Mouse (Mus musculus): ENCODE results near the gene Scube2. TPM values are rescaled to one million over a fixed set of nuclear protein-coding genes. Genes with fewer than 3 reads are reported as not detected.

The Scube2 gene
- 1 to 10 TPM; 1.4 to 3.5 TPM for total RNA-seq (2021)
- long read RNA-seq, experiment 1, partial matches to known transcripts, result 0 of 7 reads
- long read RNA-seq, experiment 1, other reads (novel, unspliced or antisense), result 4 of 7 reads
- long read RNA-seq, experiment 2, partial matches to known transcripts, result 0 of 3 reads
- long read RNA-seq, experiment 2, other reads (novel, unspliced or antisense), result 3 of 3 reads

- DNase-seq, result peak; percentile 59
- no peak for TF ChIP-seq CTCF (IDR thresholded peaks at IDR 0.05)
- intact Hi-C loops (cut with DNase I), result no loop called here
- peak within 1 kb of the TSS; percentile 77 for H3K4me3 ChIP-seq
- peak within 1 kb of the TSS; percentile 40; the same call in 1 of the 2 replicates for H3K27ac ChIP-seq
These were observed at the start of gene Scube2 for GRCm38 (mm10) chr7:109865370-109866229. Gene Scube2, minus strand, starts transcription at chr7:109865679.

DNA sequence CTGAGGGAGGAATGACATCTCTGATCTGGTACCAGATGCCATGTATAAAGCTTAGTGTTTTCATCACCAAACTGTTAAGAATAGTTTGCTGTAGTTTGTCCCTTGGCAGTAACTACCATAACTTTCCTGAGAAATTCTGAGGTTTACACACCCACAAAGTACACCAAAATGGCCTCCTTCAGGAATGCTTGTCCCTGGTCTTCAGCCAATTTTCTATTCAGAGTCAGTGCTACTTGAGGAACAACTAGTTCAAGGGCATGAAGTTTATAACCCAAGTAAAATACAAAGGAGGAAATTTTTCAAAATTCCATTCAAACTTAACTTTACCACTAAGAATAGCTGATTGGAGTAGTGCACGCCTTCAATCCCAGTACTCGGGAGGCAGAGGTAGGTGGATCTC, 40.7 kb upstream of the Scube2 start:
- TF ChIP-seq CTCF (IDR thresholded peaks at IDR 0.05), result no peak
- Histone ChIP-seq H3K4me3 (no peak overlapping the region), H3K27ac (no peak overlapping the region)
- intact Hi-C loops (cut with DNase I), result no loop called here
- DNase-seq, result no peak

DNA sequence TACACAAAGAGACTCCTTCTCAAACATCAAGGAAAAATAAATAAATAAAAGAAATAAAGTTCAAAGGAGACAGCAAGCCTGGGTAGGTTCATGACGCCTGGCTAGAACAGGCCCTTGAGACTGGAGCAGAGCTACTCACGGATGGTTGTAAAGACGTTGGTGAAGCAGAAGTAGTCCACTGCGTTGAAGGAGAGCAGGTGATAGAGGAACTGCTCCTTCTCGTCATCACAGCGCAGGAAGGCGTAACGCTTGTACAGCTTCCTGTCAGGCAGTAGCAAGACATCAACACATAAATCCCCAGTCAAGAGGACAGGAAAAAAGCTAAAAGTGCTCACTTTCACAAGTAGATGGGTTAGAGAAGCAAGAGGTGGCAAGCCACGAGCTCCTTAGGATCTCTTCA, 35.4 kb upstream of the Scube2 start:
- H3K27ac ChIP-seq, result no peak overlapping the region
- H3K4me3 ChIP-seq, result no peak overlapping the region
- no peak for DNase-seq
- no peak for TF ChIP-seq CTCF (IDR thresholded peaks at IDR 0.05)
- intact Hi-C loops (cut with DNase I), result no loop called here

- no peak for DNase-seq
- no peak for TF ChIP-seq CTCF (IDR thresholded peaks at IDR 0.05)
- H3K27ac ChIP-seq, result no peak overlapping the region
- intact Hi-C loops (cut with DNase I), result loop anchor here (10.0 kb wide), 1 partner anchor 374 kb away; no protein-coding TSS in a partner anchor
- H3K4me3 ChIP-seq, result no peak overlapping the region
These were observed 33.4 kb upstream of the Scube2 start for GRCm38 (mm10) chr7:109898911-109899310.

GRCm38 (mm10) chr7:109892530-109892929, 27.1 kb upstream of the Scube2 start:
- intact Hi-C loops (cut with DNase I), result loop anchor here (1.0 to 10.0 kb wide), 2 partner anchors 100 to 368 kb away; no protein-coding TSS in a partner anchor
- Histone ChIP-seq H3K4me3 (no peak overlapping the region), H3K27ac (no peak overlapping the region)
- TF ChIP-seq CTCF (IDR thresholded peaks at IDR 0.05), result peak; percentile 82
- peak; percentile 82 for DNase-seq

- no peak for DNase-seq
- no peak for TF ChIP-seq CTCF (IDR thresholded peaks at IDR 0.05)
- no peak overlapping the region for H3K27ac ChIP-seq
- H3K4me3 ChIP-seq, result no peak overlapping the region
- intact Hi-C loops (cut with DNase I), result loop anchor here (1.0 to 10.0 kb wide), 2 partner anchors 99 to 367 kb away; no protein-coding TSS in a partner anchor
These were observed 26.3 kb upstream of the Scube2 start for GRCm38 (mm10) chr7:109891786-109892185.

- no peak for DNase-seq
- no peak for TF ChIP-seq CTCF (IDR thresholded peaks at IDR 0.05)
- no peak overlapping the region for H3K27ac ChIP-seq
- H3K4me3 ChIP-seq, result no peak overlapping the region
- intact Hi-C loops (cut with DNase I), result loop anchor here (10.0 kb wide), 1 partner anchor 365 kb away; no protein-coding TSS in a partner anchor
These were observed 24.8 kb upstream of the Scube2 start for GRCm38 (mm10) chr7:109890256-109890655.

DNA sequence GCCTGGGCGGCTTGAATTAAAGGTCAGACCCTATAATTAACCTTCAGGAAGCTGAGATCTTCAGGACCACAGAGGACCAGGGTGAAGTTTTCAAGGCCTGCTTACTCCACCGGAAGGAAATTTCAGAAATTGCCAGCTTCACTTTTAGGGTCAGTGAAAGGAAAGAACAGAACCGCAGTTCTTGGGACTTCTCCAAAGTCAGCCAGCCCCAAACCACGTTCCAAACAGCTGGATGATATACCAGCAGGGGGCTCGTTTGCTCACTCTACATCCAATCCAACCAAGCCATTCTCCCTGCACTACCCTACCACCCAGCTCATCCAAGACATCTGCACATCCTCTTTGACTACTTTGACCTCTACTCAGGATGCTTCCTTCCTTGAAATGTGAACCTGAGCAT, 23.8 kb upstream of the Scube2 start:
- no peak overlapping the region for H3K4me3 ChIP-seq
- H3K27ac ChIP-seq, result peak overlapping the region; percentile 56; the same call in 1 of the 2 replicates
- TF ChIP-seq CTCF (IDR thresholded peaks at IDR 0.05), result no peak
- intact Hi-C loops (cut with DNase I), result no loop called here
- DNase-seq, result no peak

DNA sequence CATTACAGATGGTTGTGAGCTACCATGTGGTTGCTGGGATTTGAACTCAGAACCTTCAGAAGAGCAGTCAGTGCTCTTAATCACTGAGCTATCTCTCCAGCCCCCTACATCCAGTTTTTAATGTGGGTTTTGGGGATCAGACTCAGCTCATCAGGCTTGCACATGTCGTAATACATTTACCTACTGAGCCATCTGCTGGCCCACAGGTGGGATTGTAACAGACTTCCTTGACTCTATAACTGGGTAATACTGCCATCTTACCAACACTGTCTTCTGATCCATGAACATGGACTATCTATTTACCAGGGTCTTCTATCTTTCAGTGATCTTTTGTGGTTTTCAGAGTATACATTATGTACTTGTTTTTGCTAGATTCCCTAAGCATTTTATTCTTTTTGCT, 20.8 kb upstream of the Scube2 start:
- intact Hi-C loops (cut with DNase I), result no loop called here
- no peak for DNase-seq
- no peak overlapping the region for H3K27ac ChIP-seq

GRCm38 (mm10) chr7:109882574-109882973, 17.1 kb upstream of the Scube2 start:
- no peak for TF ChIP-seq CTCF (IDR thresholded peaks at IDR 0.05)
- Histone ChIP-seq H3K4me3 (no peak overlapping the region), H3K27ac (no peak overlapping the region)
- DNase-seq, result no peak
- intact Hi-C loops (cut with DNase I), result no loop called here

More for the DNA sequence above, 20.8 kb upstream of the Scube2 start:
- no peak overlapping the region for H3K4me3 ChIP-seq
- peak; percentile 5; the same call in 1 of the 2 replicates for TF ChIP-seq CTCF (IDR thresholded peaks at IDR 0.05)

DNA sequence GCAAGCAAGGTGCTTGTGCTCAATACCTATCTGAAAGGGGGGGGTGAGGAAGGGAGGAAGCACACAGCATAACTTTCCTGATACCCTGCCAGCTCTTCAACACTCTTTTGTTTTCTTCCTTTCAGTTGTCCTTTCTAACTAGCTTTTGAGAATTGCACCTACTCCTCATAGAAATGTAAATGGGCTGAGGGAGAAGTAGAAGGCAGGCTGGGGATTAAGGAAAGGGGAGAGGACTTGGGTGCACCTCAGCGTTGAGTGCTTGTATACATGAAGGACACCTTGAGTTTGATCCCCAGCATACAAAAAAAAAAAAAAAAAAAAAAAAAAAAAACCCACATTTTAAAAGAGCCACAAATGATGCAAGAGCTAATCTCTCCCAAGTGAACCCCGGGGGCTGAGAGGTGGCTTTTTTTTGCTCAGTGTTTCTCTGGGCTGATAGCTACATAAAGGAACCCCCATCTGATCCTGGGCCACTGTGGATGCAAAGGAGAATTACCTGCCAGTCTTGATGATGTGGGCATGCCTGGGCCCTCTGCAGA, 16.2 kb upstream of the Scube2 start:
- TF ChIP-seq CTCF (IDR thresholded peaks at IDR 0.05), result no peak
- Histone ChIP-seq H3K27ac (no peak overlapping the region), H3K4me3 (no peak overlapping the region)
- intact Hi-C loops (cut with DNase I), result no loop called here
- no peak for DNase-seq

GRCm38 (mm10) chr7:109879158-109879557, 13.7 kb upstream of the Scube2 start:
- H3K27ac ChIP-seq, result no peak overlapping the region
- TF ChIP-seq CTCF (IDR thresholded peaks at IDR 0.05), result no peak
- intact Hi-C loops (cut with DNase I), result no loop called here
- no peak for DNase-seq
- peak overlapping the region; percentile 46 for H3K4me3 ChIP-seq

GRCm38 (mm10) chr7:109876085-109876484, 10.6 kb upstream of the Scube2 start:
- TF ChIP-seq CTCF (IDR thresholded peaks at IDR 0.05), result no peak
- intact Hi-C loops (cut with DNase I), result no loop called here
- no peak overlapping the region for H3K4me3 ChIP-seq
- DNase-seq, result no peak
- H3K27ac ChIP-seq, result no peak overlapping the region

All from gastrocnemius, adult 2 months (tissue).